ENCODE assay signal across 15 mouse cellular contexts in the genomic region with DNA sequence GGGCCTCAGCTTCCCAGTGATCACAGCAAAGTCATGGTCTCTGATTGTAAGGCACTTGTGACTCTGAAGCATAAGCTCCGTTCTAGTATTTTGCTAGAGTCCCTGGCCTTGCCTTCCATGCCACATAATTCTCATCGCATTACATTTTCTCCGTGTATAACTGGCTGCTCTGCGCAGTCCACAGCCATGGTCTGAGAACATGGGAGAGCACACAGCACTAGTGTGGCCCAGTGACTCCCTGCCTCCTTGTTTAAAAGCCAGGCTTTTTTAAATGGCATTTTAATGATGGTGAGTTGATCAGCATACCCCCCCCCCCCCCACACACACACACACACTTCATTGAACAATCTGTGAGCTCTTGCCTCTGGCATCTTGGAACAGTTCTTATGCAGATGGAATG.
"Had no signal": no experiment of that assay in that cellular context is flagged by ENCODE, and none has a peak within 500 bp of the region (broad histone marks: within the 10 kb centered on the region; RNA-seq: fewer than 3 reads in every experiment).

No protein-coding gene starts in this region.

- H3K4me3 ChIP-seq: limb, embryonic 12.5 days; limb, embryonic 15.5 days; midbrain, embryonic 12.5 days had no signal

- H3K27me3 ChIP-seq: limb, embryonic 12.5 days; limb, embryonic 15.5 days; midbrain, embryonic 12.5 days had no signal

- H3K4me2 ChIP-seq: limb, embryonic 12.5 days; limb, embryonic 15.5 days; liver, embryonic 11.5 days; lung, embryonic 14.5 days; midbrain, embryonic 12.5 days had no signal

- H3K27ac ChIP-seq: kidney, postnatal 0 days; limb, embryonic 12.5 days; limb, embryonic 15.5 days; liver, embryonic 14.5 days; macrophage; midbrain, embryonic 12.5 days had no signal

- ATAC-seq: liver, postnatal 0 days; lung, postnatal 0 days; midbrain, embryonic 16.5 days had no signal

- H3K36me3 ChIP-seq: limb, embryonic 12.5 days; limb, embryonic 15.5 days; midbrain, embryonic 12.5 days had no signal

- DNase-seq: kidney, postnatal 25 days; left cerebral cortex, postnatal 4 days; liver, postnatal 0 days; lung, embryonic 14.5 days; thymus, adult 18-20 months; thymus, postnatal 36 days had no signal

- H3K4me1 ChIP-seq: limb, embryonic 15.5 days had no signal

- H3K9me3 ChIP-seq: limb, embryonic 12.5 days; limb, embryonic 15.5 days; midbrain, embryonic 12.5 days had no signal

- H3K9ac ChIP-seq: limb, embryonic 12.5 days; limb, embryonic 15.5 days; liver, embryonic 14.5 days; liver, postnatal 0 days; lung, embryonic 14.5 days; midbrain, embryonic 12.5 days had no signal
